Mouse (Mus musculus) lung, postnatal 4 days (tissue): ENCODE data around the gene Efhb.

Experiments
- DNase-seq, 2 experiments: peaks; one replicate each; pipeline ENCODE4 v3.0.0; 2021

Efhb gene

GRCm38 (mm10) chr17:53462603-53463495, at the start of gene Efhb:
Gene Efhb, minus strand, starts transcription at chr17:53463321.
- peak; percentile 89 for DNase-seq

DNA sequence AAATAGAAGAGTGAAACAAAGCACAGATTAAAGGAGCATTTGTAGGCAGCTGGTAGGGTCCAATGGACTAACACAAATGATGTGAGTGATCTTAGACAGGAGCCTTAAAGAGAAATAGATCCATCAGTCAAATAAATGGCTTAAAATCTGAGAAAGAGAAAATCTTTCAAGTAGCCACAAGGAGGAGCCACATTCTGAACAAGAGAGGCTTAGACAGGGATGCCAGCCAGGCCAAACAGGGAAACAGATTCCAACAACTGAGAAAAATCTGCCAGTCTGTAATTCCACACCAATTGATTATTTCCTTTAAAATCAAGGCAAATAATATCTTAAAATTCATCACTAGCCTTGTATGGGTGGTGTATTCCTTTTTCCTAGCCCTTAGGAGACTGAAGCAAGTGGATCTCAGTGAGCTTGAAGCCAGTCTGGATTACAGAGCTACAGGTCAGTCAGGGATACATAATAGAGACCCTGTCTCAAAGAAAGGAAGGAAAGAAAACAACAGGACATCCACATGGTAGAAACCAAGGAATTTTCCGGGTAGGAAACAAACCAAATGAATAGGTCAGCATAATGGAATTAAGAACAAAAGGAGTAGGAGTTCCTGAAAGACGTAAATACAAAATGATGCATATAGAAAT, 49.3 kb upstream of the Efhb start:
- DNase-seq: peak in 1 of 2 experiments; percentile 19

- no peak for DNase-seq
Measured at GRCm38 (mm10) chr17:53502966-53503365, 39.8 kb upstream of the Efhb start.

DNA sequence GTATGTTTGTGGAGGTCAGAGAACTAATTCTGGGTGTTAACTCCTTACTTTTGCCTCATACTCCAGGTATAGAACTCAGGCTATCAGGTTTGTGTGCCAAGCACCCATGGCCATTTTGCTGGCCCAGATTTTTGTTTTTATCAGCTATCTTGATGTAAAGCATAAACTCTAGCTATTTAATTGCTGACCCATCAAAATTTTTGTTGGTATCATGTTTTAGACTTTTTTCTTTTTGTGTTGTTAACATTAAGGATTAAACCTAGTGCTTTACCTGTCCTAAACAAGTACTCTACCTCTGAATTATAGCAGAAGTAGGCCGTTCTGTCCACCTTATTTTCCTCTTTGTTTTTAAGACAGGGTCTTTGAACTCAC, 25.9 kb upstream of the Efhb start:
- no peak for DNase-seq

GRCm38 (mm10) chr17:53488291-53489006, 25.3 kb upstream of the Efhb start:
- DNase-seq: no peak

- DNase-seq: no peak
Measured at GRCm38 (mm10) chr17:53480433-53480832, 17.3 kb upstream of the Efhb start.

DNA sequence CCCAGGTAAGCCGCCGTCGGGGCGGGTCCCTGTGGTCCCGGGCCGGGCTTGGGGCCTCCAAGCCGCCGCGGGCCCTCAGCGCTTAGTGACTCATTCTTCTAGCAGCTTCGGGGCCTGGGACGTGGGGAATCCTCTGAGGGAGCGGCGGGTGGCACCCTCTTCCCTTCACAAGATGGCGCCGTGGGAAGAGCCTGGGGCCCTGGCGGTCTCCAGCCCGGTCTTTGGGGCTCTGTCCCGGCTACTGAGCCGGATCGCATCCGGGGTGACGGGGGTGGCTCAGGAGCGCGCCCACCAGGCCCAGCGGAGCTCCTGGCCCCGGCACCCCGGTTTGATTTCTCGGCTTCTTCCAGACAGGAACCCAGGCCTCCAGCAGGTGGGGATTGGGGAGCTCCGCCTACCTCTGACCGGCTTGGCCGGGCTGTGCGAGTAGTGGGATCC, 16.5 kb upstream of the Efhb start:
- DNase-seq: peak in 1 of 2 experiments; percentile 64

- peak; percentile 100 for DNase-seq
Measured at GRCm38 (mm10) chr17:53478858-53479603, 15.9 kb upstream of the Efhb start, which contains the start of gene Rab5a. Gene Rab5a, plus strand, starts transcription at chr17:53479234.

- DNase-seq: no peak
Measured at GRCm38 (mm10) chr17:53478066-53478857, 15.1 kb upstream of the Efhb start.

DNA sequence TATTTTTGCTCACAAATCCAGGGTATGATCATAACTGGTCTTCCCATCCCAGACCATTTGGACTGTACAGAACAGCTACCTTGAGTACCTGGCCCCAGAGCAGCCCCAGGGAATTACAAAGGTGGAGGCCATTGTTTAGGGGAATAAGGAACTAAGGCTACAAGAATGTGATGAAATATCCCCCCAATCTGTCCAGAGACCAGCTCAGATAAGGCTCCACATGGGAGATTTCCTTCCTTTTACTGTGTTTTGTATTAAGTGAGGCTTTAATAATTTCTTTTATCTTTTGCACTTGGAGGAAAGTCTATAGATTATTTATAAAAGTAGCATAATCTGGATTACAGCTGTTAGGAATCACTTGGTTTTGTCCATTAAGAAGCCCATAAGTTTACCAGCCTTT, 5.6 kb upstream of the Efhb start:
- DNase-seq: no peak

- peak; percentile 17 to 25 for DNase-seq
Measured at GRCm38 (mm10) chr17:53465569-53465968, 2.4 kb upstream of the Efhb start.

DNA sequence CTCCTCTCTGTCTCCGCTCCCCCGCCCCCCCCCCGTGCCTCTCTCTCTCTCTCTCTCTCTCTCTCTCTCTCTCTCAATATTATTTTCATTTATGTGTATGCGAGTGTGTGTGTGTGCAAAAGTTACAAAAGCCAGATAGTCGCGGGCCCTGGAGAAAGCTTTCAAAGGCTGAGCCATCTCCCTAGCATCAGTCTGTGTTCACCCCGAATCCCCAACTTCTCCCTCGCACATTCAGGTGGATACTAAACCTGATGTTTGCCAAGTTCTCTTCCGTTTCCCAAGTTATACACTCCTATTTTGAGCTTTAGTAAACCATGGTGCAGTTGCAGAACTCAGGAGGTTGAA, 347 bp upstream of the Efhb start:
- DNase-seq: no peak

DNA sequence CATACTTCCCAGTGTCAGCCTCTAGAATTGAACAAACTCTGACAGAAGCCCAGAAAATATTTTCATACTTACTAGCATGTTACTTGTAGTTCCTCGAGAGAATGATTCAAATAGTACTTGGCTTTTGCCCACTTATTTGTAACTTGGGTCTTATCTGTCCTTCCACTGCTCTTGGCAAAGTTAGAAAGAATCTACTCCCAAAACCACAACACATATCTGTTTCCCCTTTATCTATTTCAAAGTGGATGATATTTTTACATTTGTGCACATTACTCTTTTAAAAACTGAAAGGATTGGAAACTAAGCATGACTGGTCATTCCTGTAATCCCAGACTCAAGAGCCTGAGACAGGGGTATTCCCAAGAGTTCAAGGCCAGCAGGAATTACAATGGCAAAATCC, 6.4 kb downstream of the Efhb start:
- DNase-seq: no peak

DNA sequence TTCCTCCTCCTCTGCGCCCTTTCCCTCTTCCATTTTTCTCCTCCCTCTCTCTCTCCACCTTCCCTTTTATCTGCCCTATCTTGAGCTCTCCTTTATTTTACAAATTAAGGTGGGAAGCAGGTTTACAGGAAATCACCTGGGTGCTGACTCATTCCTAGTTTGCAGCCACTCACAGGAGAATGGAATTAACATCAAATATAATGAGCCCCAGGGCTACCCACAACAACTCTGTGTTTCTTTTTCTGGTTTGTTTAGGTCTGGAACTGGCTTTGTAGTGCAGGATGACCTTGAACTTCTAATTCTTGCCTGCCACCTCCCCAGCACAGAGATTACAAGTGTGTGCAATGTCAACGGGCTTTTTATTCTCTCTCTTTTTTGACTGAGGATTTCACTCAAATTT, 7.0 kb downstream of the Efhb start:
- DNase-seq: no peak

DNA sequence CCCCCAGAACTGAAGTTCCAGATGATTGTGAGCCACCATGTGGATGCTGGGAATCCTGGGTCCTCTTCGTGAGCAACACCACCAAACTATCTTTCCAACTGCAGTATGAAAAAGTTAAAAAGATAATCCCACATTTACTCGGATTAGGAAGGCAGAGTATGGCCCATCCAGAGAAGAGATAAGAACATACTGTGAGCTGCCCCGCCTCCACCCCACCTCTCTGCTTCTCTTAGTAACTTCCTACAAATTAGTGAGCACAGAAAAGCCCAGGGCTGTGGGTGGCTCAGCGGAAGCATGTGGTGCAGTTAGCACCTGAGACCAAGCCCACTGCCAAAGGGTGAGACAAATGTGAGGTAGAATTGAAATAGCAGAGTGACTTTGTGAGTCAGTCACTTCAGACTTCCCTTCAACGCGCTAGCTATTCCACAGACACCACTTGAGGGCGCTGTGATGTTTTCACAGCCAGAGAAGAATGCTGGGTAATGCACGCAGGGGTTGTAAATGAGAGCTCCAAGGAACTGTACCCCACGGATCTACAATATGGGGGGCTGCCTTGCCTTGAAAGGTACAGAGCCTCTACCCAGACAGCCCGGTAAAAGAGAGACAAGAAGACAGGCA, 60.3 kb downstream of the Efhb start:
- DNase-seq: peak; percentile 24 to 40

GRCm38 (mm10) chr17:53393201-53393600, 69.9 kb downstream of the Efhb start:
- DNase-seq: no peak

DNA sequence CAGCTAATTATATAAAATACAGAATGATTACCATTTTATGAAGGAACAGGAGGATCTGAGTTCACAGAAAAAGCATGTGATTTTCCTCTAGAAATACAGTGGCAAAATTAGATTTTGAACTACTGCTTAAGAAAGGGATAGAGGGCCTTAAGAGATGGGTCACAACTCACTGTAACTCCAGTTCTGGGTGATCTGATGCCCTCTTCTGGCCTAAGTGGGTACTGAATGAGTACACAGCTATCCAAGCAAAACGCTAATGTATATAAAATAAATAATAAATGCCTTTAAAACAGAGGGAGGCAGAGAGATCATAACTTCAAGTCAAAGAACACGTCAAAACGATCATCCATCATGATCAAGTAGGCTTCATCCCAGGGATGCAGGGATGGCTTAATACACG, 73.6 kb downstream of the Efhb start:
- DNase-seq: peak in 1 of 2 experiments; percentile 31

DNA sequence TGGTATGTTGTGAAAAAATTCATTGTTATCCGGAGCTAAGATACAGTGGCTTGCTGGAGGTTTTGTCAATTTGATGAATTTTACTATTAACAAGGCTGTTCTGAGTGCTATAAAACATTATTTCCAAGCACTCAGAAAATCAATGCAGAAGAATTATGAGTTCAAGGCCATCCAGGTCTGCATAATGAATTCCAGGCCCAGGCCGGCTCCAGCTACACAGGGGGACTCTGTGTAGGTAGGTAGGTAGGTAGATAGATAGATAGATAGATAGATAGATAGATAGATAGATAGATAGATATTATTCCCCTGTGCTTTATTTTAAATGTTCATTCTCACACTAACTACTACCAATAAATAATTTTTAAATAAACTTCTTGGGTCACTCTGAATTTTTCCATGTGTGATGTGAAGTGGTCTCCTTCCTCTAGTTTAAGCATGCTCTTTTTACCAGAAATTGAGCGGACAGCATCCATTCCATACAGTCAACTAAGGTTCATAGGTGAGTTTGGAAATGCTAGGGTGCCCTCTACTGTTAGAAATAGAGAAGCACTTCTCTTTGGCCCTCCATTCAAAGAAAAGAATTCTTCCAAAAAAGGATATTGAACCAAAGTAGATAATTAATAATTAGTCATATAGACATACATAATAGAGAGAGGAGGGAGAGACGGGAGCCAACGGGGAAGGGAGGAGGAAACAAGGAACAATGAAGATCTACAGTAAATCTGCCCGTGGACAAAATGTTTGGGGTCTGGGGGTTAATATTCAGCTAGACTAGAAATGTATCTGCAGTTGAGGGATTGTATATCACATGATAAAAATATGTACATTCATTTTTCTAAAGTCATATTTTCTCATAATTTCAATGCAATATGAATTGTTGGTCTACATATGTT, 75.3 kb downstream of the Efhb start:
- no peak for DNase-seq

DNA sequence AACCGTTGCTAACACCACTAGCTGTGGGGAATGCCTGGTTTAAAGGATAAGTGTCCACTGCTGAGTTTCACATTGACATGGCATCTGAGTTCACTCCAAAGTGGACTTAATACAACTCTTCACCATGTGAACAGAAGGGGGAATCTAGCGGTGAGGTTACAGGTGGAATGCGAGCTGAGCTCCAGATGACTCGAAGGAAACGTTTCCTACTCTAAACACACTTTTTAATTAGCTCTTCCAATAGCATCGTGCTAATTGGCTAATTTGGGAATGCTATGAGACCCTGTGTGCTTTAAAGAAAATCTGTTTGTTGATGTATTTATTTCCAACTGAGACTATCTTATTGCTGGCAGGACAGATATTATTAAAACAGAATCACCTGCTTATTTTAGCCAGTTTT, 76.3 kb downstream of the Efhb start:
- no peak for DNase-seq

DNA sequence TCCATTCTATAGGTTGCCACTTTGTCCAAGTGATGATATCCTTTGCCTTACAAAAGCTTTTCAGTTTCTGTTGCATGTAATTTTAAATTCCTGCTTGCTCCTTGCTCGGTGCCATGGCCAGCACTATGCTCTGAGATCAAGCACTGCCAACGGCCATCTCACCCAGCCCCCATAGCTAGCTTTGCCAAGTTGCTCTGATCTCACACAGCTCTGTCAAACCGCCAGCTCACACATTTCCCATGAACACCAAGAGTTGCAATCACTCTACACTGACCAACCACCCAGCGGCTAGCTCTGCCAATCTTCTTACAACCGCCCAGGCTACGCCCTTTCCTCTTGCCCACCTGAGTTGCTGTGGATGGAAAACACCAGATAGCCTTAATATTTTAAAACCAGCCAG, 99.0 kb downstream of the Efhb start:
- DNase-seq: no peak
